Mouse (Mus musculus) CH12.LX (cell line): ENCODE results near the gene Ehf. TPM values are rescaled to one million over a fixed set of nuclear protein-coding genes. Genes with fewer than 3 reads are reported as not detected.

Experiments
- DNase-seq: peaks from one replicate; pipeline ENCODE4 v3.0.0-alpha.2; 2013; ENCODE audit errors: extremely low read depth
- H3K27ac ChIP-seq: 2 replicates; pipeline ENCODE4 v1.5.1; 2012; ENCODE audit warnings: low read depth, mild to moderate bottlenecking, control low read depth, moderate library complexity; ENCODE audit not compliant: insufficient read depth
- H3K27me3 ChIP-seq: replicated peaks from 2 replicates; pipeline ENCODE3; 2012; ENCODE audit warnings: inconsistent platforms
- H3K36me3 ChIP-seq, 2 experiments: replicated peaks in 1 of 2; 2 replicates each; pipeline versions ENCODE3 to v1.6.1; 2012; ENCODE audit warnings: inconsistent platforms in 1 of 2, low read length in 1 of 2, mild to moderate bottlenecking in 1 of 2, mixed read lengths in 1 of 2, moderate library complexity in 1 of 2; ENCODE audit not compliant: control insufficient read depth in 1 of 2, insufficient read depth in 1 of 2
- H3K4me1 ChIP-seq, 2 experiments: 2 replicates each; pipeline ENCODE4 v1.6.1; 2012; ENCODE audit warnings: inconsistent platforms in 1 of 2, moderate library complexity in 1 of 2; ENCODE audit not compliant: insufficient read depth in 2 of 2, control insufficient read depth in 1 of 2
- H3K4me2 ChIP-seq: 2 replicates; pipeline ENCODE4 v1.6.1; 2012; ENCODE audit warnings: low read depth, mild to moderate bottlenecking, control low read depth; ENCODE audit not compliant: poor library complexity, insufficient read depth, severe bottlenecking
- H3K4me3 ChIP-seq, 3 experiments: fragments of 150-350 bp in 1 of 3; sonication (generic) in 1 of 3; replicated peaks in 1 of 3; 2 replicates each; pipeline versions ENCODE3 to v1.5.1; 2011 to 2012; ENCODE audit warnings: low read depth in 2 of 3, low read length in 2 of 3, mild to moderate bottlenecking in 2 of 3, moderate library complexity in 2 of 3, control low read depth in 1 of 3, improper control_type of control experiment in 1 of 3, inconsistent platforms in 1 of 3, mixed read lengths in 1 of 3; ENCODE audit not compliant: poor library complexity in 1 of 3
- H3K79me2 ChIP-seq: replicated peaks from 2 replicates; pipeline ENCODE4 v1.6.1; 2012; ENCODE audit warnings: mild to moderate bottlenecking, moderate library complexity; ENCODE audit not compliant: control insufficient read depth, poor library complexity, insufficient read depth, severe bottlenecking; ENCODE audit errors: extremely low read depth
- H3K9ac ChIP-seq: 2 replicates; pipeline ENCODE4 v1.6.1; 2012; ENCODE audit warnings: low read depth, mild to moderate bottlenecking, control low read depth, moderate library complexity; ENCODE audit not compliant: insufficient read depth
- H3K9me3 ChIP-seq: replicated peaks from 2 replicates; pipeline ENCODE3; 2012; ENCODE audit warnings: low read length, inconsistent platforms, mixed read lengths
- CHD1 ChIP-seq: IDR thresholded peaks from 2 replicates; pipeline ENCODE4 v1.6.1; 2012; ENCODE audit warnings: low read depth, low read length, improper control_type of control experiment, inconsistent platforms
- E2F4 ChIP-seq: IDR thresholded peaks from 2 replicates; pipeline ENCODE4 v1.6.1; 2011; ENCODE audit warnings: low read depth, low read length, improper control_type of control experiment; ENCODE audit not compliant: insufficient replicate concordance
- GABPA ChIP-seq: IDR thresholded peaks from 2 replicates; pipeline ENCODE4 v1.6.1; 2012; ENCODE audit warnings: low read depth, low read length, improper control_type of control experiment, inconsistent platforms; ENCODE audit not compliant: insufficient replicate concordance
- HCFC1 ChIP-seq: IDR thresholded peaks from 2 replicates; pipeline ENCODE4 v1.6.1; 2012; ENCODE audit warnings: low read depth, mild to moderate bottlenecking, inconsistent platforms, low read length, improper control_type of control experiment
- IRF4 ChIP-seq: IDR thresholded peaks from 2 replicates; pipeline ENCODE4 v1.6.1; 2014; ENCODE audit warnings: low read depth, mild to moderate bottlenecking, inconsistent platforms, low read length, improper control_type of control experiment
- MAFK ChIP-seq: IDR thresholded peaks from 2 replicates; pipeline ENCODE4 v1.6.1; 2011; ENCODE audit warnings: low read length, improper control_type of control experiment; ENCODE audit not compliant: insufficient replicate concordance
- MEF2A ChIP-seq: IDR thresholded peaks from 2 replicates; pipeline ENCODE4 v1.6.1; 2014; ENCODE audit warnings: low read depth, mild to moderate bottlenecking, inconsistent platforms, low read length, improper control_type of control experiment, borderline replicate concordance
- MXI1 ChIP-seq: IDR thresholded peaks from 2 replicates; pipeline ENCODE4 v1.6.1; 2011; ENCODE audit warnings: mild to moderate bottlenecking, low read depth, low read length, improper control_type of control experiment
- NELFE ChIP-seq: IDR thresholded peaks from 2 replicates; pipeline ENCODE4 v1.6.1; 2011; ENCODE audit warnings: low read depth, low read length, improper control_type of control experiment
- POLR2AphosphoS2 ChIP-seq: IDR thresholded peaks from 2 replicates; pipeline ENCODE4 v1.6.1; 2011; ENCODE audit warnings: low read depth, low read length, improper control_type of control experiment
- RCOR1 ChIP-seq: conservative IDR thresholded peaks from 2 replicates; pipeline ENCODE4 v1.6.1; 2012; ENCODE audit warnings: low read depth, mild to moderate bottlenecking, inconsistent platforms, low read length, improper control_type of control experiment
- SIN3A ChIP-seq: IDR thresholded peaks from 2 replicates; pipeline ENCODE4 v1.6.1; 2012; ENCODE audit warnings: low read length, improper control_type of control experiment, inconsistent platforms
- SMC3 ChIP-seq: IDR thresholded peaks from 2 replicates; pipeline ENCODE4 v1.6.1; 2011; ENCODE audit warnings: low read depth, low read length, improper control_type of control experiment
- TBP ChIP-seq: conservative IDR thresholded peaks from 2 replicates; pipeline ENCODE4 v1.6.1; 2011; ENCODE audit warnings: low read depth, low read length, improper control_type of control experiment
- ZC3H11A ChIP-seq: IDR thresholded peaks from 2 replicates; pipeline ENCODE4 v1.6.1; 2012; ENCODE audit warnings: low read depth, mild to moderate bottlenecking, inconsistent platforms, low read length, improper control_type of control experiment
- ZMIZ1 ChIP-seq: IDR thresholded peaks from 2 replicates; pipeline ENCODE4 v1.6.1; 2012; ENCODE audit warnings: low read depth, mild to moderate bottlenecking, inconsistent platforms, low read length, improper control_type of control experiment
- dilution Hi-C: fragments of 300-500 bp; cut with MboI; formaldehyde crosslinking; loops from 2 replicates; pipeline ENCODE4 v1.14.3; 2020; ENCODE audit warnings: low sequenced_read_pairs; ENCODE audit not compliant: extremely low pct_unique_long_range_greater_than_20kb, extremely low pct_ligation_motif_present
- in situ Hi-C: fragments of 300-500 bp; cut with MboI; formaldehyde crosslinking; loops from 3 replicates; pipeline ENCODE4 v1.14.3; 2019; ENCODE audit warnings: low sequenced_read_pairs, low pct_ligation_motif_present, low pct_unique_long_range_greater_than_20kb, mixed read lengths
- polyA plus RNA-seq: library from polyadenylated mRNA; unstranded; fragments of >175 nt; gene quantifications from 2 replicates; pipeline ENCODE4 v1.2.1, GENCODE M21; 2012; ENCODE audit warnings: low read depth; ENCODE audit not compliant: insufficient read length
- total RNA-seq, 2 experiments: library from RNA; depleted of rRNA; stranded (reverse); fragments of 300-350 nt in 1 of 2; fragments of >200 nt in 1 of 2; gene quantifications; 2 replicates each; pipeline ENCODE4 v1.2.3; 2012 to 2014

Gene Ehf
- total and polyA plus RNA-seq, 3 experiments: 0.63 to 0.64 TPM; not detected in 1

DNA sequence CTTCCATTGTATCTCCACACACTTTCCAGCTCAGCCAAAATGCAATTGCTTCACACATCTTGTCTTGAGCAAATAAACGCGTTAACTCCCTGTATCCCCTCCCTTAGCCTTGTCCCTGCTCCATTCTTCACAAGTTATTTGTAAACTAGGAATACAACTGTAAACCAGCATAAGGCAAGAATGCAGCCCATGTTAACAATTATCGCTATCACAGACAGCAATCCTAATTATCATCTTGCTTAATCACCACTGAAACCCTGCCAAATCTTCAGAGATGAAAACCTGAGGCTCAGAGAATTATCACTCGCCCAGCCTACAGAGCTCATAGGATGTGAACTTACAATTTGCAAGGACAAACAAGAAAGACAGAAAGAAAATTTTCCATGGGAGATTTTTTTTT lies 84.8 kb downstream of the Ehf start:
- no peak for DNase-seq
- no peaks in the 10 kb centered on the region for H3K9me3 ChIP-seq
- H3K79me2 ChIP-seq: no peaks in the 10 kb centered on the region
- no peak overlapping the region for H3K4me2 ChIP-seq
- H3K4me1 ChIP-seq: peaks cover 0 to 11% of the 10 kb centered on the region in 2 experiments; a peak in 1 of 4 replicates
- dilution Hi-C loops: no loop called here
- H3K27me3 ChIP-seq: no peaks in the 10 kb centered on the region
- in situ Hi-C loops: no loop called here
- H3K9ac ChIP-seq: no peak overlapping the region
- H3K4me3 ChIP-seq: no peak overlapping the region
- H3K27ac ChIP-seq: no peak overlapping the region
- H3K36me3 ChIP-seq: no peaks in the 10 kb centered on the region
- TF ChIP-seq RCOR1 (no peak), MAFK (no peak), ZC3H11A (no peak), MXI1 (no peak), CHD1 (no peak), NELFE (no peak), POLR2AphosphoS2 (no peak), E2F4 (no peak), IRF4 (no peak), SMC3 (no peak), ZMIZ1 (no peak), TBP (no peak), HCFC1 (no peak)

DNA sequence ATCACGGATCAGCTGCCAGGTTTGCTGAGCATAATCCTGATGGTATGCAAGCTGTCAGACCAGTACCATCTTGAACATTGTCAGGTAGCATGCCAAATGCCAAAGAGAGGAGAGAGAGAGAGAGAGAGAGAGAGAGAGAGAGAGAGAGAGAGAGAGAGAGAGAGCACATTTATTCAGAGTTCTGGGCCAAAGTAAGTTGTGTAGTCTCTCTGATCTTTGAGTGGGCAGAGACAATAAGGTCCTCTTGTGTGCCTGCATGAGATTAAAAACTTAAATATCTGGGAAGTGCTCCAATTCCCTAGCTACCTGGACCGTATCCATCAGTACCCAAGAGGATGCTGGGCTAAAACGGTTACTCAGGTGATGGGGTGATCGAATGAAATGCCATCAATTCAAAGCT lies 87.3 kb downstream of the Ehf start:
- no peak overlapping the region for H3K4me2 ChIP-seq
- no peaks in the 10 kb centered on the region for H3K36me3 ChIP-seq
- no peak for TF ChIP-seq IRF4
- no peak for TF ChIP-seq SIN3A
- TF ChIP-seq, all 38 proteins: peak for 0
- dilution Hi-C loops (no loop called here), in situ Hi-C loops (no loop called here)
- Histone ChIP-seq H3K4me3 (no peak overlapping the region), H3K4me1 (peaks cover 0 to 11% of the 10 kb centered on the region in 2 experiments; a peak in 1 of 4 replicates), H3K27me3 (peaks cover 1% of the 10 kb centered on the region), H3K9ac (no peak overlapping the region), H3K9me3 (no peaks in the 10 kb centered on the region), H3K79me2 (no peaks in the 10 kb centered on the region), H3K27ac (no peak overlapping the region)
- DNase-seq: no peak

DNA sequence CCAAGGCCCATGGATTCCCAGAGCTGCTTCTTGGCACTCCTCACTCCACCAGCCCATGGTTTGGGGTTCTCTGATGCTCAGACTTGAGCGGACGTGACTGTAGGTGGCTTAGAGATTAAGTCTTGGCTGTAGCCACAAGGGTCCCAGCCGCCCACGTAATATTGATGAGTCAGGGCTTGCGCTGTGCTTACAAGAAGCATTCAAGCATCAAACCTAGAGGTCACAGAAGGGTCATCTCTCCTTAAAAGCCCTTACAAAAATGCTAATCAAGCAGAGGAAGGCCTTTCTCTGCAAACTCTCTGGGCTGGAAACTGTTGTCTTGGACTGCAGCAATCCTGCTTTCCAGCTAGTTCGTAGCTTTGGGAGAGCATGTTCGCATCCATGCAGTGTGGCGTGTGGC lies 88.2 kb downstream of the Ehf start:
- no peak overlapping the region for H3K4me3 ChIP-seq
- no peak overlapping the region for H3K9ac ChIP-seq
- peaks cover 0 to 11% of the 10 kb centered on the region in 2 experiments; a peak in 1 of 4 replicates for H3K4me1 ChIP-seq
- H3K9me3 ChIP-seq: no peaks in the 10 kb centered on the region
- in situ Hi-C loops: no loop called here
- dilution Hi-C loops: no loop called here
- peak; percentile 14 for DNase-seq
- no peaks in the 10 kb centered on the region for H3K36me3 ChIP-seq
- peaks cover 1% of the 10 kb centered on the region for H3K27me3 ChIP-seq
- no peaks in the 10 kb centered on the region for H3K79me2 ChIP-seq
- 0 out of 2 replicates have a peak, but pooled peaks have one; percentile 11 for TF ChIP-seq MAFK
- TF ChIP-seq GABPA: no peak
- TF ChIP-seq MEF2A: no peak
- H3K27ac ChIP-seq: no peak overlapping the region
- H3K4me2 ChIP-seq: no peak overlapping the region
